Mouse (Mus musculus): ENCODE results near the gene Gapvd1.

DNA sequence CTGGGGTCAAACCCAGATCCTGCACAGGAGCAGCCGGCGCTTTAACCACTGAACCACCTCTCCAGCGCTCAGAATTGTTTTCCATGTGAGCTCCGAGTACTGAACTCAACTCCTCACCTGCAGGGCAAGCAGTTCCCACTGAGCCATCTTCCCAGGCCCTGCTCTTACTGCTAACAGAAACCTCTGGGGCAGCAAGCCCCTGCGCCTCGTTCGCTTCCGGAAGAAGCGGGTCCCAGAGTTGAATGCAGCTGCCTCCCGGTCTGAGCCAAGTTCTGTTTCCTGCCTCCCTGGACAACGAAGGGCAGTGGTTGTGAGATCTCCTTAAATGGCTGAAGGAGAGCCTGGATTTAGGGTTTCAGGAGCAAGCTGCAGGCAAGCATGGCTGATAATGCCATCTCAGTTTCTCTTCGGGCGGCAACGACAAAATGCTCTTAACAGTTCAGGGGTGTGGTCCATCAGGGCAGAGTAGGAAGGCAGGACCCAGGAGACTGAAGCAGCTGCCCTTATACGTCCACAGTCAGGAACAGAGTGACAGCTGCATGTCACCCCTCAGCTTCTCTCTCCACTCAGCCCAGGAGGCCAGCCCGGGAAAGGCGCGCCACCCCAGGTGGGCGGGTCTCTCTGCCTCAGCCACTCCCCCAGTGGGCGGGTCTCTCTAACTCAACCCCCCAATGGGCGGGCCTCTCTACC lies 109.0 kb downstream of the Gapvd1 start:
- no peak for TF ChIP-seq EP300 (IDR thresholded peaks at IDR 0.05; ENCODE audit: insufficient read depth, low read depth, low read length)
- no peak for TF ChIP-seq CTCF (IDR thresholded peaks at IDR 0.05)
- no peak for TF ChIP-seq POLR2A (IDR thresholded peaks at IDR 0.05; ENCODE audit: insufficient read depth, low read depth, low read length)

All from heart, adult 2 months (tissue).